Mouse (Mus musculus) stomach, adult 2 months (tissue): ENCODE results near the gene Map1b. TPM values are rescaled to one million over a fixed set of nuclear protein-coding genes. Genes with fewer than 3 reads are reported as not detected.

Experiments
- polyA plus RNA-seq: library from polyadenylated mRNA; depleted of rRNA; stranded (reverse); fragments of >200 nt; gene quantifications from 2 replicates; pipeline ENCODE4 v1.2.3, GENCODE M21; 2012; rRNA removed

The Map1b gene
- polyA plus RNA-seq, result 0.58 and 0.75 TPM in 2 replicates

DNA sequence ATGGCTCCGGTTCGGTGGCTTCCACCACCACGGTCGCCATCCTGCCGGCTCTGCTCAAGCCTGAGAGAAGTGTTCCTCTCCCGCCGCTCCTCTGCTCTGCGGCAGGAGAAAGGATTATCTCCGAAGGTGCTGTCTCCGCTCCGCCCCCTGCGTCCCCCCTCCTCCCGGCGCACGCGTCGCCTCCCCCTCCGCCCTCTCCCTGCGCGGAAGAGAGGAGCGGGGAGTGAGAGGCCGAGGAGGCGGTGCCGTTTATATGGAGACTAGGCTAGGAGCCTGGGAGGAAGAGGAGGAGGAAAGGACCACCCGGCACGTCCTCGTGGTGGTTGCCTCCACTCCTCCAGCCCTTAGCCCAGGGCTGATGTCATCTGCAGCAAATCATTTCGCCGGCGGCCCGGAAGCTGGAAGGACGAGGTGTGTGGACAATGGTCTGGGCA, at the start of gene Map1b:
Gene Map1b, minus strand, starts transcription at position 93 of the 434 bp plus-strand sequence.

Other genes starting within 250 kb of the Map1b start
- 4.7 and 5.8 TPM in 2 replicates for gene Ptcd2, start 171.8 kb downstream of the Map1b start, polyA plus RNA-seq
- gene Mrps27, start 171.8 kb downstream of the Map1b start, polyA plus RNA-seq, result 5.9 and 9.5 TPM in 2 replicates